24 mouse cellular contexts compared by ENCODE assay signal in genomic region chr11:69316361-69316760, GRCm38 (mm10). TPM values are rescaled to one million over a fixed set of nuclear protein-coding genes. Genes with fewer than 3 reads are reported as not detected.
DNase-seq lines count a peak whose midpoint lies in the region; ATAC-seq and TF ChIP-seq lines count a peak whose summit lies in the region.
"Had no signal": no experiment of that assay in that cellular context is flagged by ENCODE, and none has a peak within 500 bp of the region (broad histone marks: within the 10 kb centered on the region; RNA-seq: fewer than 3 reads in every experiment).

No protein-coding gene starts in this region.

- DNase-seq in left cerebral cortex, adult 9 months (ENCODE audit: low spot score in 2 of 2) = no peak
- DNase-seq in frontal cortex, postnatal 25 days (ENCODE audit: low spot score in 2 of 2) = no peak
- DNase-seq: adrenal gland, adult 8-10 months; adrenal gland, postnatal 14 days; adrenal gland, postnatal 36 days; B cell, adult 2 months; cerebellum, adult 11-12 months; cerebellum, adult 2 months; cerebellum, adult 9-10 months; cerebellum, postnatal 10 days; cerebellum, postnatal 25 days; embryo, embryonic 11 days had no signal

- peaks cover 4% of the 10 kb centered on the region for H3K27me3 ChIP-seq in megakaryocyte, embryonic 14.5 days (replicated peaks)
- no peaks in the 10 kb centered on the region for H3K27me3 ChIP-seq in myocyte (ENCODE audit: control insufficient read depth, insufficient read depth, insufficient read length)
- H3K27me3 ChIP-seq: embryonic facial prominence, embryonic 13.5 days; embryonic facial prominence, embryonic 15.5 days; forebrain, embryonic 12.5 days; Patski had no signal

- H3K36me3 ChIP-seq in megakaryocyte, embryonic 14.5 days (replicated peaks; ENCODE audit: low read length) = peaks cover 54% of the 10 kb centered on the region
- peaks cover 13% of the 10 kb centered on the region for H3K36me3 ChIP-seq in myocyte (ENCODE audit: control insufficient read depth, insufficient read depth)

- peak; percentile 88 for TF ChIP-seq POLR2A in myocyte (IDR thresholded peaks at IDR 0.05; ENCODE audit: insufficient read length, low read depth)

- H3K4me3 ChIP-seq in megakaryocyte, embryonic 14.5 days (replicated peaks) = peak overlapping the region; percentile 25
- no peak overlapping the region for H3K4me3 ChIP-seq in myocyte
- H3K4me3 ChIP-seq: embryonic facial prominence, embryonic 13.5 days; embryonic facial prominence, embryonic 15.5 days; forebrain, embryonic 10.5 days; forebrain, embryonic 12.5 days had no signal

- no peaks in the 10 kb centered on the region for H3K9me3 ChIP-seq in megakaryocyte, embryonic 14.5 days
- H3K9me3 ChIP-seq: embryonic facial prominence, embryonic 13.5 days; embryonic facial prominence, embryonic 15.5 days; forebrain, embryonic 10.5 days; forebrain, embryonic 12.5 days had no signal

- no peak overlapping the region for H3ac ChIP-seq in myocyte (ENCODE audit: control insufficient read depth, insufficient read length)

- peak overlapping the region; percentile 69 for H3K4me2 ChIP-seq in myocyte (ENCODE audit: low read depth)
- H3K4me2 ChIP-seq: embryonic facial prominence, embryonic 13.5 days; embryonic facial prominence, embryonic 15.5 days; forebrain, embryonic 12.5 days had no signal

- ATAC-seq in megakaryocyte, adult 5-6 weeks (ENCODE audit: poor library complexity, severe bottlenecking) = no peak
- peak; percentile 36 for ATAC-seq in erythroblast, adult 5-6 weeks (replicated peaks; ENCODE audit: low FRiP score, poor library complexity, severe bottlenecking)
- ATAC-seq: activated CD4-positive, CD25-positive, alpha-beta regulatory T cell, adult 4 months; forebrain, embryonic 14.5 days; forebrain, embryonic 16.5 days; Patski had no signal

- no peaks in the 10 kb centered on the region for H3K79me2 ChIP-seq in myocyte (ENCODE audit: control insufficient read depth, insufficient read depth)

- H3K4me1 ChIP-seq in megakaryocyte, embryonic 14.5 days = peaks cover 15% of the 10 kb centered on the region; the same call in 1 of the 2 replicates
- H3K4me1 ChIP-seq: embryonic facial prominence, embryonic 13.5 days; embryonic facial prominence, embryonic 15.5 days had no signal

TF ChIP-seq in myocyte, 11 proteins besides CTCF, POLR2A, EP300 and RAD21:
- TF ChIP-seq SRF (IDR thresholded peaks at IDR 0.05; ENCODE audit: control insufficient read depth, insufficient read length, low read depth) (peak; percentile 67), TCF12 (IDR thresholded peaks at IDR 0.05; ENCODE audit: insufficient read depth, poor library complexity, severe bottlenecking) (no peak), POLR2AphosphoS2 (IDR thresholded peaks at IDR 0.05; ENCODE audit: insufficient read length, low read depth) (peak; percentile 88), TCF3 (IDR thresholded peaks at IDR 0.05; ENCODE audit: insufficient read length, low read depth) (no peak), E2F4 (IDR thresholded peaks at IDR 0.05; ENCODE audit: insufficient read depth) (no peak), MYOD1 (IDR thresholded peaks at IDR 0.05; ENCODE audit: control insufficient read depth in 1 of 3, insufficient read length in 2 of 3, low read depth in 2 of 3) (no peak), USF1 (IDR thresholded peaks at IDR 0.05; ENCODE audit: low read depth) (peak; percentile 26), MYOG (IDR thresholded peaks at IDR 0.05; ENCODE audit: control insufficient read depth in 1 of 3, insufficient read depth in 1 of 3, insufficient read length in 2 of 3, low read depth in 2 of 3) (peak in 1 of 3 experiments; percentile 14), REST (IDR thresholded peaks at IDR 0.05; ENCODE audit: insufficient read depth, insufficient read length) (peak; percentile 1), MAX (IDR thresholded peaks at IDR 0.05; ENCODE audit: low read depth) (no peak), CEBPB (IDR thresholded peaks at IDR 0.05; ENCODE audit: insufficient read depth, poor library complexity, severe bottlenecking) (no peak)

RNA-seq across cellular contexts. Expression of gene Cntrob, which starts 7.2 kb away (rescaled TPM):
- 1.7 and 9.3 TPM in 2 replicates for polyA plus RNA-seq in megakaryocyte, embryonic 14.5 days (2012; ENCODE audit: insufficient read depth, low replicate concordance)
- 15.2 and 28.3 TPM in 2 replicates for total RNA-seq in megakaryocyte, adult 5-6 weeks (2015)
- total RNA-seq in megakaryocyte, adult 5-6 weeks (2017) = 10.4 and 13.8 TPM in 2 replicates
- total RNA-seq in erythroblast, adult 5-6 weeks (2015; ENCODE audit: low replicate concordance) = 2.9 and 7.3 TPM in 2 replicates
- 16.9 and 24.4 TPM in 2 replicates for total RNA-seq in erythroblast, adult 5-6 weeks (2017; ENCODE audit: low replicate concordance)
- polyA plus RNA-seq in myocyte (2012; fragmentation: generic; extraction: Trizol) = 10.3 TPM

RNA-seq across cellular contexts. Expression of gene Trappc1, which starts 7.4 kb away (rescaled TPM):
- polyA plus RNA-seq in megakaryocyte, embryonic 14.5 days (2012; ENCODE audit: insufficient read depth, low replicate concordance) = 11.6 TPM in 1 of 2 replicates, not detected in the other
- total RNA-seq in megakaryocyte, adult 5-6 weeks (2015) = 219 and 269 TPM in 2 replicates
- 155 and 195 TPM in 2 replicates for total RNA-seq in megakaryocyte, adult 5-6 weeks (2017)
- total RNA-seq in erythroblast, adult 5-6 weeks (2015; ENCODE audit: low replicate concordance) = 33.2 and 43.7 TPM in 2 replicates
- total RNA-seq in erythroblast, adult 5-6 weeks (2017; ENCODE audit: low replicate concordance) = 12.7 and 24.8 TPM in 2 replicates
- 116 TPM for polyA plus RNA-seq in myocyte (2012; fragmentation: generic; extraction: Trizol)

RNA-seq across cellular contexts. Expression of gene Kcnab3, which starts 9.7 kb away (rescaled TPM):
- not detected in 2 replicates for polyA plus RNA-seq in megakaryocyte, embryonic 14.5 days (2012; ENCODE audit: insufficient read depth, low replicate concordance)
- 0.59 and 1.3 TPM in 2 replicates for total RNA-seq in megakaryocyte, adult 5-6 weeks (2015)
- 0.40 and 1.7 TPM in 2 replicates for total RNA-seq in megakaryocyte, adult 5-6 weeks (2017)
- total RNA-seq in erythroblast, adult 5-6 weeks (2015; ENCODE audit: low replicate concordance) = not detected in 2 replicates
- not detected in 2 replicates for total RNA-seq in erythroblast, adult 5-6 weeks (2017; ENCODE audit: low replicate concordance)
- polyA plus RNA-seq in myocyte (2012; fragmentation: generic; extraction: Trizol) = 2.0 TPM

RNA-seq across cellular contexts. Expression of gene Rnf227, which starts 23.9 kb away (rescaled TPM):
- polyA plus RNA-seq in megakaryocyte, embryonic 14.5 days (2012; ENCODE audit: insufficient read depth, low replicate concordance) = not detected in 2 replicates
- 3.7 and 8.1 TPM in 2 replicates for total RNA-seq in megakaryocyte, adult 5-6 weeks (2015)
- total RNA-seq in megakaryocyte, adult 5-6 weeks (2017) = 7.2 and 8.7 TPM in 2 replicates
- 1.7 and 15.2 TPM in 2 replicates for total RNA-seq in erythroblast, adult 5-6 weeks (2015; ENCODE audit: low replicate concordance)
- total RNA-seq in erythroblast, adult 5-6 weeks (2017; ENCODE audit: low replicate concordance) = 0.70 and 3.2 TPM in 2 replicates
- 2.5 TPM for polyA plus RNA-seq in myocyte (2012; fragmentation: generic; extraction: Trizol)

RNA-seq across cellular contexts. Expression of gene Chd3, which starts 52.8 kb away (rescaled TPM):
- 14.5 and 29.7 TPM in 2 replicates for polyA plus RNA-seq in megakaryocyte, embryonic 14.5 days (2012; ENCODE audit: insufficient read depth, low replicate concordance)
- total RNA-seq in megakaryocyte, adult 5-6 weeks (2015) = 13.6 and 13.9 TPM in 2 replicates
- 17.1 and 19.8 TPM in 2 replicates for total RNA-seq in megakaryocyte, adult 5-6 weeks (2017)
- 7.9 and 9.8 TPM in 2 replicates for total RNA-seq in erythroblast, adult 5-6 weeks (2015; ENCODE audit: low replicate concordance)
- 16.8 and 18.5 TPM in 2 replicates for total RNA-seq in erythroblast, adult 5-6 weeks (2017; ENCODE audit: low replicate concordance)
- 148 TPM for polyA plus RNA-seq in myocyte (2012; fragmentation: generic; extraction: Trizol)
